Mouse (Mus musculus) forebrain, embryonic 10.5 days (tissue): ENCODE results near the gene Ms4a10. TPM values are rescaled to one million over a fixed set of nuclear protein-coding genes. Genes with fewer than 3 reads are reported as not detected.

Experiments used
- DNase-seq: peaks from one replicate; pipeline ENCODE4 v3.0.0-alpha.2; 2017; ENCODE audit warnings: low spot score; ENCODE audit errors: extremely low spot score
- H3K27ac ChIP-seq: fragments of 300-500 bp; sonication (generic); 2 replicates; pipeline ENCODE4 v1.5.1; 2016; ENCODE audit warnings: mild to moderate bottlenecking
- H3K27me3 ChIP-seq: fragments of 300-500 bp; sonication (generic); 2 replicates; pipeline ENCODE4 v1.6.1; 2016; ENCODE audit warnings: mild to moderate bottlenecking; ENCODE audit not compliant: poor library complexity, severe bottlenecking
- H3K36me3 ChIP-seq: fragments of 300-500 bp; sonication (generic); replicated peaks from 2 replicates; pipeline ENCODE4 v1.6.1; 2016; ENCODE audit warnings: mild to moderate bottlenecking, moderate library complexity
- H3K4me1 ChIP-seq: fragments of 300-500 bp; sonication (generic); 2 replicates; pipeline ENCODE4 v1.6.1; 2016
- H3K4me3 ChIP-seq: fragments of 300-500 bp; sonication (generic); 2 replicates; pipeline ENCODE4 v1.5.1; 2016; ENCODE audit warnings: mild to moderate bottlenecking, moderate library complexity
- H3K9me3 ChIP-seq: fragments of 300-500 bp; sonication (generic); 2 replicates; pipeline ENCODE4 v1.6.1; 2016; ENCODE audit warnings: mild to moderate bottlenecking, moderate library complexity
- WGBS: fragments of 180-500 bp; shearing (Covaris S2); methylation state at CpG from one replicate; pipeline ENCODE4 v1.1.7; 2016; 5-methylcytosine and 5-hydroxymethylcytosine counted together
- polyA plus RNA-seq: library from polyadenylated mRNA; unstranded; fragments of >200 nt; fragmentation: Nextera tagmentation; extraction: Ambion mirVana; gene quantifications from 2 replicates; pipeline ENCODE4 v1.2.1, GENCODE M21; 2016

The Ms4a10 gene
- polyA plus RNA-seq, 1 experiment from 2014 or later = not detected

- H3K27ac ChIP-seq = no peak overlapping the region
- no peaks in the 10 kb centered on the region for H3K36me3 ChIP-seq
- peaks cover 15% of the 10 kb centered on the region for H3K4me1 ChIP-seq
- H3K27me3 ChIP-seq = peaks cover 22% of the 10 kb centered on the region; the same call in 1 of the 2 replicates
- 28% methylated on average over 5 of the region's 5 CpGs for WGBS
- no peak for DNase-seq
- H3K9me3 ChIP-seq = no peaks in the 10 kb centered on the region; the same call in 1 of the 2 replicates
- H3K4me3 ChIP-seq = no peak overlapping the region
Observed at GRCm38 (mm10) chr19:10935029-10935428, 39.4 kb downstream of the Ms4a10 start.

- Histone ChIP-seq H3K36me3 (no peaks in the 10 kb centered on the region), H3K4me1 (peaks cover 28% of the 10 kb centered on the region), H3K9me3 (no peaks in the 10 kb centered on the region), H3K27ac (no peak overlapping the region), H3K4me3 (no peak overlapping the region), H3K27me3 (no peaks in the 10 kb centered on the region)
- no peak for DNase-seq
- 84% methylated on average over 2 of the region's 2 CpGs for WGBS
Observed at GRCm38 (mm10) chr19:10930641-10931040, 43.8 kb downstream of the Ms4a10 start.

- Histone ChIP-seq H3K4me1 (peaks cover 23% of the 10 kb centered on the region), H3K27me3 (no peaks in the 10 kb centered on the region), H3K27ac (peak overlapping the region; percentile 81), H3K36me3 (no peaks in the 10 kb centered on the region), H3K4me3 (no peak overlapping the region), H3K9me3 (no peaks in the 10 kb centered on the region)
- WGBS = 51% methylated on average over 4 of the region's 4 CpGs
- DNase-seq = no peak
Observed at GRCm38 (mm10) chr19:10926666-10927065, 47.8 kb downstream of the Ms4a10 start.

GRCm38 (mm10) chr19:10926123-10926621, 48.3 kb downstream of the Ms4a10 start:
- Histone ChIP-seq H3K9me3 (no peaks in the 10 kb centered on the region), H3K36me3 (no peaks in the 10 kb centered on the region), H3K4me1 (peaks cover 23% of the 10 kb centered on the region), H3K27ac (peak overlapping the region; percentile 81), H3K4me3 (no peak overlapping the region), H3K27me3 (no peaks in the 10 kb centered on the region)
- no peak for DNase-seq
- WGBS = 31% methylated on average over 6 of the region's 6 CpGs

DNA sequence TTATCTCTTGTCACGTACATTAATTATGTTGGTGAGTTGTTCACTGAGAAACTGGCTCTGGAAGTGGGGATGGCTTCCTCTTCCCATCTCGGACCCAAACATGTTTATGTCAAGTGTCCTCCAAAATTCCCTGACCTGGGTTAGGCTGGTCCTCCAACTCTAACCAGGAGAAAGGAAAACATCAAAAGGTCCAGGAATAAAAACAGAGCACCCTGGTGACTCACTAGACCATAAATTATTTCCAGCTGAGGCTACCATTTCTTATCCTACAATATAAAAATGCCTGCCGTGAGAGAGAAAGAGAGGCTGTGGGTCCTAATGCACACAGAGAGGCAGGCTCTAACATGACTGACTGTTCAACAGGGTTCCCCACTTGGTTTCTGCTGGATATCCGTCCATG, 50.2 kb downstream of the Ms4a10 start:
- 70% methylated on average over 4 of the region's 4 CpGs for WGBS
- Histone ChIP-seq H3K27ac (no peak overlapping the region), H3K9me3 (no peaks in the 10 kb centered on the region), H3K4me3 (no peak overlapping the region), H3K27me3 (no peaks in the 10 kb centered on the region), H3K36me3 (no peaks in the 10 kb centered on the region), H3K4me1 (peaks cover 23% of the 10 kb centered on the region)
- no peak for DNase-seq

- H3K27ac ChIP-seq = no peak overlapping the region
- no peaks in the 10 kb centered on the region for H3K9me3 ChIP-seq
- H3K27me3 ChIP-seq = no peaks in the 10 kb centered on the region
- H3K4me3 ChIP-seq = no peak overlapping the region
- H3K4me1 ChIP-seq = peaks cover 12% of the 10 kb centered on the region
- no peaks in the 10 kb centered on the region for H3K36me3 ChIP-seq
- 78% methylated on average over 3 of the region's 3 CpGs for WGBS
- no peak for DNase-seq
Observed at GRCm38 (mm10) chr19:10921058-10921457, 53.4 kb downstream of the Ms4a10 start.

- Histone ChIP-seq H3K27me3 (no peaks in the 10 kb centered on the region), H3K9me3 (no peaks in the 10 kb centered on the region), H3K4me3 (no peak within 1 kb of the TSS), H3K36me3 (no peaks in the 10 kb centered on the region), H3K4me1 (peaks cover 6% of the 10 kb centered on the region), H3K27ac (no peak within 1 kb of the TSS)
- no peak for DNase-seq
- WGBS = 65% methylated on average over 2 of the region's 2 CpGs
Observed at GRCm38 (mm10) chr19:10920532-10920931, 53.9 kb downstream of the Ms4a10 start, which contains the start of gene Zp1. Gene Zp1, minus strand, starts transcription at chr19:10920632.

DNA sequence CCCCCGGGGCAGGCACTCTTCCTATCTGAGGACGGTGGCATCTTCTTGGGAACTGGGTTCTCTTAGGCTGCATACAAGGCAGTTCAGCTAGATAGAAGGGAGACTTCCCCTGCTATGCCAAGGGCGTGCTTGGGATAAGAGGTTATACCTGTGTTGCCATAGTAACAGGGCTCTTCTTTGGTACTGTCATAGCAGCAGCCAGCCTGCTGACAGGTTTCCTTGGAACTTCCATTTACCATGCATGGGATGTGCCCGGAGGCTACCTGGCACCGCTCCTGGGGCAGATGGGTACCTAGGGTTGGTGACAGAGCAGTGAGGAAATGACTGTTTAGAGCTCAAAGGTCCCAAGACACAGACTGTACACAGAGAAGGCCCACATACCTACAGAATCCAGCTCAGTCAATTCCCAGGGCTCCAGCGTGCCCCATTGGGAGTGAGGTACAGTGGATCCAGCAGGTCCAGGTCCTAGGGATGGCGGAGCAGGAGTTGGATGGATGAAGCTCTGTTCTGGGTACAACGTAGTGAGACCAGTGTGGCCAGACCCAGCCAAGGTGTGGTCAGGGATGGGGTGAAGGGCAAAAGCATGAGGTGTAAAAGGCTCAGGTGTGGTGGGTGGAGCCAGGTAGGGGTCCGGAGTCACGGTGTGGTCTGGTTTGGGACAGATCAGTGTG, 56.0 kb downstream of the Ms4a10 start:
- DNase-seq = no peak
- Histone ChIP-seq H3K4me3 (no peak overlapping the region), H3K9me3 (no peaks in the 10 kb centered on the region), H3K27me3 (no peaks in the 10 kb centered on the region), H3K27ac (no peak overlapping the region), H3K4me1 (no peaks in the 10 kb centered on the region), H3K36me3 (no peaks in the 10 kb centered on the region)
- 92% methylated on average over 10 of the region's 10 CpGs for WGBS

DNA sequence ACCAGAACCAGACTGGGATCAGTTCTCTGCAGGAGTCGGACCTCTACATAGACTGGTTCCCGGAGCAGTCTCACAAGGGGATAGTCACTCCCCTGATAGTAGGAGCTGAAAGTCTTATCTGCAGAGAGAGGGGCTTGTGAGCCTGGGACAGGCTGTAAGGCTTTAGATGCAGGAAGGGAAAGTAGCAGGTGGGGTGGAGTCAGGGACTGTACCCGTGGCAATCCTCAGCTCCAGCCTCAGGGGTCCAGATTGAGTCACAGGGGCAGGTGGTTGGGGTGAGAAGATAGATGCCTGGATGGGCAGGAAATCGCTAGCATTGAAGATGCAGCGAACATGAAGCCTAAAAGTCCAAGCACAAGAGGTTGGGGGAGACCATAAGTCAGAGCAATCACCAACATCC, 58.0 kb downstream of the Ms4a10 start:
- Histone ChIP-seq H3K4me3 (no peak overlapping the region), H3K27ac (no peak overlapping the region), H3K27me3 (no peaks in the 10 kb centered on the region), H3K36me3 (no peaks in the 10 kb centered on the region), H3K9me3 (no peaks in the 10 kb centered on the region), H3K4me1 (no peaks in the 10 kb centered on the region)
- WGBS = 73% methylated on average over 5 of the region's 5 CpGs
- no peak for DNase-seq

GRCm38 (mm10) chr19:10914870-10915269, 59.6 kb downstream of the Ms4a10 start:
- Histone ChIP-seq H3K27me3 (no peaks in the 10 kb centered on the region), H3K4me3 (no peak overlapping the region), H3K27ac (no peak overlapping the region), H3K9me3 (no peaks in the 10 kb centered on the region), H3K4me1 (no peaks in the 10 kb centered on the region), H3K36me3 (no peaks in the 10 kb centered on the region)
- no peak for DNase-seq
- WGBS = 80% methylated on average over 2 of the region's 2 CpGs

- Histone ChIP-seq H3K4me3 (no peak overlapping the region), H3K36me3 (peaks cover under 1% of the 10 kb centered on the region; the same call in 1 of the 2 replicates), H3K27me3 (no peaks in the 10 kb centered on the region), H3K4me1 (no peaks in the 10 kb centered on the region), H3K27ac (no peak overlapping the region), H3K9me3 (no peaks in the 10 kb centered on the region)
- 81% methylated on average over 7 of the region's 7 CpGs for WGBS
- DNase-seq = no peak
Observed at GRCm38 (mm10) chr19:10914291-10914690, 60.2 kb downstream of the Ms4a10 start.
